ENCODE assay signal across 14 mouse cellular contexts in the genomic region with DNA sequence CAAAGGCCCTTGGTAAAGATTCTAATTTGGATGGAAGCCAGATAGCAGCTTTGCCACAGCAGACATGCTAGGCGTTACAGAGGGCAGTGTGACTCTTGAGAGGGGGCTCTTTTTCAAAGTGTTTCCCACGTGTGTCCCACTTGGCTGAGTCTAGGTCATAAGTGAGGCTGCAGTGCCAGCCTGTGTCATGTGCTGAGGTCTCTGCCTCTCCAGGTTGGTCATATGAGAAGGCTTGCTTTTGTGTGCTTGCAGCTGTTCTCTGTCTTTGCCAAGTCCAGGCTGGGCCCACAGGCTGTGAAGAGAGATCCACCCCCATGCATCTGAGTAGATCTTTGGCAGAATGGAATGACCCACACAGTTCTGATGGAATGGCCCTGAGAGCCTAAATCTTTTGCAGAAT. TPM values are rescaled to one million over a fixed set of nuclear protein-coding genes. Genes with fewer than 3 reads are reported as not detected.
A peak's percentile ranks its signal among the peaks of the same experiment; 100 is the strongest.
DNase-seq lines count a peak whose midpoint lies in the region; ATAC-seq lines count a peak whose summit lies in the region.
"Had no signal": no experiment of that assay in that cellular context is flagged by ENCODE, and none has a peak within 500 bp of the region (broad histone marks: within the 10 kb centered on the region; RNA-seq: fewer than 3 reads in every experiment).

No protein-coding gene starts in this region.

- no peaks in the 10 kb centered on the region for H3K9me3 ChIP-seq in neural tube, embryonic 15.5 days (replicated peaks)
- H3K9me3 ChIP-seq: lung, embryonic 15.5 days had no signal

- H3K27ac ChIP-seq in neural tube, embryonic 15.5 days (replicated peaks), result no peak overlapping the region
- H3K27ac ChIP-seq: lung, embryonic 15.5 days had no signal

- 29% methylated on average over 2 of the region's 2 CpGs for WGBS in neural tube, embryonic 15.5 days

- H3K4me2 ChIP-seq in neural tube, embryonic 15.5 days, result no peak overlapping the region
- H3K4me2 ChIP-seq: lung, embryonic 15.5 days had no signal

- DNase-seq in cerebellum, postnatal 10 days, result peak; percentile 15 to 38
- no peak for DNase-seq in cerebellum, adult 11 months
- peak; percentile 13 to 41 for DNase-seq in layer of hippocampus, adult 18-20 months (ENCODE audit: low spot score in 2 of 2)
- no peak for DNase-seq in layer of hippocampus, postnatal 25 days (ENCODE audit: extremely low spot score in 1 of 2, low spot score in 1 of 2)
- peak; percentile 12 to 15 for DNase-seq in frontal cortex, postnatal 36 days (ENCODE audit: low spot score in 2 of 2)
- DNase-seq in layer of hippocampus, adult 8-10 months (ENCODE audit: low spot score in 2 of 2), result peak; percentile 30 to 57
- DNase-seq in adrenal gland, postnatal 4 days (ENCODE audit: low spot score in 2 of 2), result no peak

- H3K36me3 ChIP-seq in neural tube, embryonic 15.5 days, result no peaks in the 10 kb centered on the region
- H3K36me3 ChIP-seq: lung, embryonic 15.5 days had no signal

- H3K9ac ChIP-seq in neural tube, embryonic 15.5 days (replicated peaks), result no peak overlapping the region
- H3K9ac ChIP-seq: lung, embryonic 15.5 days had no signal

- H3K4me3 ChIP-seq in neural tube, embryonic 15.5 days (replicated peaks), result no peak overlapping the region
- H3K4me3 ChIP-seq: lung, embryonic 15.5 days had no signal

- peaks cover 5% of the 10 kb centered on the region; the same call in 1 of the 2 replicates for H3K27me3 ChIP-seq in neural tube, embryonic 15.5 days (replicated peaks)
- H3K27me3 ChIP-seq: lung, embryonic 15.5 days had no signal

- ATAC-seq in neural tube, embryonic 15.5 days (ENCODE audit: low FRiP score), result no peak
- ATAC-seq: forebrain, embryonic 16.5 days had no signal

- peaks cover 14% of the 10 kb centered on the region for H3K4me1 ChIP-seq in neural tube, embryonic 15.5 days

RNA-seq across cellular contexts. Expression of a gene that starts 2.4 kb away (rescaled TPM):
- total RNA-seq in layer of hippocampus, adult 18-20 months (2021), result 1 to 10 TPM; 8.1 to 9.7 TPM
- total RNA-seq in layer of hippocampus, postnatal 25 days (2021), result 1 to 10 TPM; 6.0 TPM
- 10 to 100 TPM in 3 of 4 experiments, 1 to 10 TPM in 1; 7.6 to 10.9 (median 10.7) TPM for total RNA-seq in layer of hippocampus, adult 8-10 months (2022)
- polyA plus RNA-seq in neural tube, embryonic 15.5 days (2015; fragmentation: Nextera tagmentation; extraction: Ambion mirVana), result 2.5 and 3.6 TPM in 2 replicates
- total RNA-seq in adrenal gland, postnatal 4 days (2021), result 10 to 100 TPM in 1 of 2 experiments, 1 to 10 TPM in 1; 9.4 to 10.4 TPM

RNA-seq across cellular contexts. Expression of a gene that starts 25.4 kb away (rescaled TPM):
- 10 to 100 TPM; 15.6 to 18.5 TPM for total RNA-seq in layer of hippocampus, adult 18-20 months (2021)
- total RNA-seq in layer of hippocampus, postnatal 25 days (2021), result 10 to 100 TPM; 10.0 to 11.5 TPM
- total RNA-seq in layer of hippocampus, adult 8-10 months (2022), result 10 to 100 TPM; 16.1 to 20.2 (median 17.3) TPM
- polyA plus RNA-seq in neural tube, embryonic 15.5 days (2015; fragmentation: Nextera tagmentation; extraction: Ambion mirVana), result 3.1 and 6.5 TPM in 2 replicates
- 10 to 100 TPM; 15.3 to 16.9 TPM for total RNA-seq in adrenal gland, postnatal 4 days (2021)
- total RNA-seq: neutrophil, adult 5-6 weeks had no signal
- polyA plus RNA-seq: C2C12 had no signal

RNA-seq across cellular contexts. Expression of a gene that starts 32.3 kb away (rescaled TPM):
- total RNA-seq in layer of hippocampus, adult 18-20 months (2021), result not detected
- not detected for total RNA-seq in layer of hippocampus, postnatal 25 days (2021)
- not detected for total RNA-seq in layer of hippocampus, adult 8-10 months (2022)
- not detected in 2 replicates for polyA plus RNA-seq in neural tube, embryonic 15.5 days (2015; fragmentation: Nextera tagmentation; extraction: Ambion mirVana)
- total RNA-seq in adrenal gland, postnatal 4 days (2021), result not detected
- total RNA-seq: left cerebral cortex, adult 18-20 months; neutrophil, adult 5-6 weeks had no signal
- polyA plus RNA-seq: C2C12; forebrain, embryonic 16.5 days; lung, embryonic 15.5 days; stomach, embryonic 16.5 days had no signal

Comparison
In these comparisons a context has a peak if more than half of its experiments do, and no peak if none do; other contexts are left out.
1. DNase-seq: peak in cerebellum, postnatal 10 days (2 of 2), layer of hippocampus, adult 18-20 months (2 of 2), frontal cortex, postnatal 36 days (2 of 2) and layer of hippocampus, adult 8-10 months (2 of 2); none in cerebellum, adult 11 months (single experiment), layer of hippocampus, postnatal 25 days (0 of 2) and adrenal gland, postnatal 4 days (0 of 2).